ENCODE assay signal across 8 mouse cellular contexts in the genomic region with DNA sequence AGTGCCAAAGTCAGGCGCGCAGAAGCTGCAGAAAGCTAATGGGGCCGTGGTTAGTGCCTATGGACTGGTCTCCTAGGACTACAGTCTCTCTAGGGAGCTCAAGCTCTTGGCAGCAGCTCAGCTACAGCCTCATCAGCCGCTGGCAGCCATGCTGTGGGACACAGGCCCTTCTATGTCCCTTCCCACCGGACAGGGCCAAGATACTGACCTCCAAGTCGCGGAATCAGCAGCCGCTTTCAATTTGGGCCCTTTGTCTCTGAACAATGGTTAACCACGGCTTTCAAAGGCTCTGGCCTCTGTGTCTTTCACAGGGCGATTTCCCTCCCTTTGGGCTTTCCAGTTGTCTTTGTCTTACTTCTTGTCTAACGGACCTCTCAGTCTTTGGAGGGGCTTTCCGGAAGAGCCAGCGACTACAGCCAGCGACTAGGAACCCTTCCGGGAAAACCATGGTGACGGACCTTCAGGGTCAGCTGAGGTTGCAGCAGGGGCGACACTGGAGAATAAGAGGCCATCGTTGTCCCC. TPM values are rescaled to one million over a fixed set of nuclear protein-coding genes. Genes with fewer than 3 reads are reported as not detected.
DNase-seq lines count a peak whose midpoint lies in the region; ATAC-seq and TF ChIP-seq lines count a peak whose summit lies in the region.

No protein-coding gene starts in this region.

- no peak overlapping the region for H3K4me3 ChIP-seq in intestine, postnatal 0 days (ENCODE audit: low read depth, low read length)
- H3K4me3 ChIP-seq in intestine, embryonic 15.5 days (replicated peaks), result no peak overlapping the region
- no peak overlapping the region for H3K4me3 ChIP-seq in hindbrain, embryonic 15.5 days
- no peak overlapping the region for H3K4me3 ChIP-seq in lung, embryonic 15.5 days

- no peak overlapping the region for H3K9ac ChIP-seq in intestine, postnatal 0 days (ENCODE audit: low read depth, low read length)
- no peak overlapping the region for H3K9ac ChIP-seq in intestine, embryonic 15.5 days
- no peak overlapping the region for H3K9ac ChIP-seq in hindbrain, embryonic 15.5 days
- no peak overlapping the region for H3K9ac ChIP-seq in lung, embryonic 15.5 days

- WGBS in intestine, postnatal 0 days, result 50% methylated on average over 18 of the region's 18 CpGs
- WGBS in intestine, embryonic 15.5 days, result 52% methylated on average over 18 of the region's 18 CpGs
- WGBS in hindbrain, embryonic 15.5 days, result 5% methylated on average over 18 of the region's 18 CpGs
- 40% methylated on average over 18 of the region's 18 CpGs for WGBS in lung, embryonic 15.5 days

- no peak for ATAC-seq in intestine, postnatal 0 days
- no peak for ATAC-seq in intestine, embryonic 15.5 days
- ATAC-seq in hindbrain, embryonic 15.5 days (ENCODE audit: low FRiP score, low read depth), result peak; percentile 96
- ATAC-seq in lung, embryonic 15.5 days (ENCODE audit: borderline replicate concordance, extremely low read depth, low FRiP score, low TSS enrichment), result peak; percentile 23; the same call in 1 of the 2 replicates
- ATAC-seq in megakaryocyte progenitor cell, adult 5-6 weeks (replicated peaks; ENCODE audit: poor library complexity), result no peak

- no peaks in the 10 kb centered on the region for H3K9me3 ChIP-seq in intestine, postnatal 0 days (ENCODE audit: control insufficient read depth)
- H3K9me3 ChIP-seq in intestine, embryonic 15.5 days, result no peaks in the 10 kb centered on the region
- no peaks in the 10 kb centered on the region for H3K9me3 ChIP-seq in hindbrain, embryonic 15.5 days
- no peaks in the 10 kb centered on the region for H3K9me3 ChIP-seq in lung, embryonic 15.5 days

- no peaks in the 10 kb centered on the region for H3K36me3 ChIP-seq in intestine, postnatal 0 days (ENCODE audit: control insufficient read depth, insufficient read depth)
- no peaks in the 10 kb centered on the region for H3K36me3 ChIP-seq in intestine, embryonic 15.5 days
- H3K36me3 ChIP-seq in hindbrain, embryonic 15.5 days, result no peaks in the 10 kb centered on the region
- no peaks in the 10 kb centered on the region for H3K36me3 ChIP-seq in lung, embryonic 15.5 days

- no peaks in the 10 kb centered on the region for H3K27me3 ChIP-seq in intestine, postnatal 0 days (replicated peaks; ENCODE audit: control insufficient read depth, insufficient read depth, low read length)
- H3K27me3 ChIP-seq in intestine, embryonic 15.5 days (replicated peaks), result no peaks in the 10 kb centered on the region
- H3K27me3 ChIP-seq in hindbrain, embryonic 15.5 days, result no peaks in the 10 kb centered on the region
- no peaks in the 10 kb centered on the region for H3K27me3 ChIP-seq in lung, embryonic 15.5 days

- peak overlapping the region; percentile 30 for H3K4me2 ChIP-seq in intestine, postnatal 0 days (replicated peaks; ENCODE audit: low read depth)
- no peak overlapping the region for H3K4me2 ChIP-seq in intestine, embryonic 15.5 days (replicated peaks)
- H3K4me2 ChIP-seq in hindbrain, embryonic 15.5 days, result peak overlapping the region; percentile 34
- H3K4me2 ChIP-seq in lung, embryonic 15.5 days, result no peak overlapping the region; the same call in none of the 2 replicates

- no peaks in the 10 kb centered on the region for H3K4me1 ChIP-seq in intestine, postnatal 0 days (replicated peaks; ENCODE audit: control insufficient read depth, insufficient read depth, low read length)
- no peaks in the 10 kb centered on the region; the same call in 1 of the 2 replicates for H3K4me1 ChIP-seq in intestine, embryonic 15.5 days (replicated peaks)
- peaks cover 12% of the 10 kb centered on the region for H3K4me1 ChIP-seq in hindbrain, embryonic 15.5 days (replicated peaks)
- peaks cover 5% of the 10 kb centered on the region; the same call in 1 of the 2 replicates for H3K4me1 ChIP-seq in lung, embryonic 15.5 days

- intact Hi-C loops in gastrocnemius, postnatal 14 days (cut with DNase I; ENCODE audit: low total_unique reads), result no loop called here

- no peak for TF ChIP-seq CTCF in intestine, postnatal 0 days (IDR thresholded peaks at IDR 0.05; ENCODE audit: low read depth)

- peak; percentile 32 to 40 for DNase-seq in cerebellum, postnatal 14 days
- peak; percentile 50 for DNase-seq in gastrocnemius, postnatal 14 days
- DNase-seq in right cerebral cortex, postnatal 4 days, result peak; percentile 46

- no peak overlapping the region for H3K27ac ChIP-seq in intestine, postnatal 0 days (ENCODE audit: low read depth, low read length)
- no peak overlapping the region for H3K27ac ChIP-seq in intestine, embryonic 15.5 days
- H3K27ac ChIP-seq in hindbrain, embryonic 15.5 days (replicated peaks), result peak overlapping the region; percentile 12; the same call in 1 of the 2 replicates
- no peak overlapping the region for H3K27ac ChIP-seq in lung, embryonic 15.5 days

RNA-seq across cellular contexts. Expression of gene Trio, which starts 25.5 kb away (rescaled TPM):
- 10.0 and 11.8 TPM in 2 replicates for polyA plus RNA-seq in intestine, postnatal 0 days (2015; fragmentation: Nextera tagmentation; extraction: Ambion mirVana)
- 15.9 and 17.5 TPM in 2 replicates for polyA plus RNA-seq in intestine, embryonic 15.5 days (2015; fragmentation: Nextera tagmentation; extraction: Ambion mirVana)
- total RNA-seq in gastrocnemius, postnatal 14 days (2021), result 10 to 100 TPM; 35.1 to 37.2 TPM
- polyA plus RNA-seq in hindbrain, embryonic 15.5 days (2015; fragmentation: Nextera tagmentation; extraction: Ambion mirVana), result 33.3 and 36.2 TPM in 2 replicates
- 17.4 and 18.7 TPM in 2 replicates for polyA plus RNA-seq in lung, embryonic 15.5 days (2015; fragmentation: Nextera tagmentation; extraction: Ambion mirVana)
- 18.1 and 19.4 TPM in 2 replicates for total RNA-seq in megakaryocyte progenitor cell, adult 5-6 weeks (2015)
- total RNA-seq in megakaryocyte progenitor cell, adult 5-6 weeks (2017), result 17.7 and 20.2 TPM in 2 replicates

Comparison
In these comparisons a context has a peak if more than half of its experiments do, and no peak if none do; other contexts are left out.
1. H3K4me2 ChIP-seq: peak in intestine, postnatal 0 days (single experiment) and hindbrain, embryonic 15.5 days (single experiment); none in intestine, embryonic 15.5 days (single experiment) and lung, embryonic 15.5 days (single experiment).
2. ATAC-seq: peak in hindbrain, embryonic 15.5 days (single experiment) and lung, embryonic 15.5 days (single experiment); none in intestine, postnatal 0 days (single experiment), intestine, embryonic 15.5 days (single experiment) and megakaryocyte progenitor cell, adult 5-6 weeks (single experiment).
3. Peak in every context shown above with its lines, with median percentiles within 50 percentile points of each other: DNase-seq.